Mouse (Mus musculus) MEL (cell line): Measurements from ENCODE around the gene Ncor1. TPM values are rescaled to one million over a fixed set of nuclear protein-coding genes. Genes with fewer than 3 reads are reported as not detected.

Source experiments
- DNase-seq: peaks from one replicate; pipeline ENCODE4 v3.0.0; 2011; ENCODE audit warnings: low read depth, low spot score
- H3K27ac ChIP-seq: 2 replicates; pipeline ENCODE4 v1.5.1; 2012; ENCODE audit warnings: low read depth, mild to moderate bottlenecking, control low read depth, low read length, moderate library complexity; ENCODE audit not compliant: control insufficient read depth
- H3K27me3 ChIP-seq, 2 experiments: fragments of 150-350 bp in 1 of 2; sonication (generic) in 1 of 2; 2 replicates each; pipeline ENCODE4 v1.6.1; 2012; ENCODE audit warnings: low read length in 2 of 2, mild to moderate bottlenecking in 2 of 2, improper control_type of control experiment in 1 of 2, moderate library complexity in 1 of 2; ENCODE audit not compliant: insufficient read depth in 2 of 2, control insufficient read depth in 1 of 2
- H3K36me3 ChIP-seq, 2 experiments: 2 replicates each; pipeline ENCODE4 v1.6.1; 2012 to 2014; ENCODE audit warnings: low read length in 2 of 2, improper control_type of control experiment in 1 of 2, inconsistent platforms in 1 of 2, mild to moderate bottlenecking in 1 of 2; ENCODE audit not compliant: insufficient read depth in 2 of 2, control insufficient read depth in 1 of 2
- H3K4me1 ChIP-seq, 2 experiments: fragments of 150-350 bp in 1 of 2; sonication (generic) in 1 of 2; 2 replicates each; pipeline ENCODE4 v1.6.1; 2012; ENCODE audit warnings: low read length in 2 of 2, improper control_type of control experiment in 1 of 2, mild to moderate bottlenecking in 1 of 2; ENCODE audit not compliant: insufficient read depth in 2 of 2, control insufficient read depth in 1 of 2
- H3K4me3 ChIP-seq, 2 experiments: fragments of 150-350 bp in 1 of 2; sonication (generic) in 1 of 2; 2 replicates each; pipeline ENCODE4 v1.5.1; 2012; ENCODE audit warnings: low read depth in 2 of 2, low read length in 2 of 2, mild to moderate bottlenecking in 2 of 2, moderate library complexity in 2 of 2, control low read depth in 1 of 2, improper control_type of control experiment in 1 of 2; ENCODE audit not compliant: control insufficient read depth in 1 of 2, insufficient read depth in 1 of 2
- H3K79me2 ChIP-seq: 2 replicates; pipeline ENCODE4 v1.6.1; 2012; ENCODE audit warnings: mild to moderate bottlenecking, low read length, moderate library complexity; ENCODE audit not compliant: control insufficient read depth, poor library complexity, insufficient read depth
- H3K9ac ChIP-seq: 2 replicates; pipeline ENCODE4 v1.6.1; 2012; ENCODE audit warnings: low read depth, mild to moderate bottlenecking, control low read depth, low read length, moderate library complexity; ENCODE audit not compliant: control insufficient read depth, poor library complexity, severe bottlenecking
- H3K9me3 ChIP-seq: fragments of 150-350 bp; sonication (generic); replicated peaks from 2 replicates; pipeline ENCODE4 v1.6.1; 2012; ENCODE audit warnings: mild to moderate bottlenecking, low read length, improper control_type of control experiment, moderate library complexity; ENCODE audit not compliant: insufficient read depth
- BHLHE40 ChIP-seq: IDR thresholded peaks from 2 replicates; pipeline ENCODE4 v1.6.1; 2012; ENCODE audit warnings: low read depth, mild to moderate bottlenecking, inconsistent platforms, low read length, improper control_type of control experiment, borderline replicate concordance
- CHD2 ChIP-seq: IDR thresholded peaks from 2 replicates; pipeline ENCODE4 v1.6.1; 2011; ENCODE audit warnings: low read length, improper control_type of control experiment
- E2F4 ChIP-seq: IDR thresholded peaks from 2 replicates; pipeline ENCODE4 v1.6.1; 2011; ENCODE audit warnings: low read depth, low read length, improper control_type of control experiment, borderline replicate concordance
- ELF1 ChIP-seq: IDR thresholded peaks from 2 replicates; pipeline ENCODE4 v1.6.1; 2014; ENCODE audit warnings: low read depth, mild to moderate bottlenecking, inconsistent platforms, low read length, improper control_type of control experiment, moderate library complexity
- ETS1 ChIP-seq: IDR thresholded peaks from 2 replicates; pipeline ENCODE4 v1.6.1; 2012; ENCODE audit warnings: low read depth, mild to moderate bottlenecking, inconsistent platforms, low read length, improper control_type of control experiment, moderate library complexity
- GATA1 ChIP-seq: IDR thresholded peaks from 2 replicates; pipeline ENCODE4 v1.6.1; 2011; ENCODE audit warnings: low read depth, low read length, improper control_type of control experiment
- KAT2A ChIP-seq: conservative IDR thresholded peaks from 2 replicates; pipeline ENCODE4 v1.6.1; 2012; ENCODE audit warnings: low read depth, low read length, improper control_type of control experiment, inconsistent platforms
- MAFK ChIP-seq: IDR thresholded peaks from 2 replicates; pipeline ENCODE4 v1.6.1; 2011; ENCODE audit warnings: low read depth, mild to moderate bottlenecking, low read length, improper control_type of control experiment, borderline replicate concordance
- MAX ChIP-seq: IDR thresholded peaks from 2 replicates; pipeline ENCODE4 v1.6.1; 2011; ENCODE audit warnings: low read length, improper control_type of control experiment
- MEF2A ChIP-seq: IDR thresholded peaks from 2 replicates; pipeline ENCODE4 v1.6.1; 2014; ENCODE audit warnings: low read depth, mild to moderate bottlenecking, inconsistent platforms, low read length, improper control_type of control experiment; ENCODE audit not compliant: poor library complexity, insufficient replicate concordance, severe bottlenecking; ENCODE audit errors: extremely low read depth
- MXI1 ChIP-seq: IDR thresholded peaks from 2 replicates; pipeline ENCODE4 v1.6.1; 2011; ENCODE audit warnings: mild to moderate bottlenecking, low read depth, low read length, improper control_type of control experiment
- MYB ChIP-seq: IDR thresholded peaks from 2 replicates; pipeline ENCODE4 v1.6.1; 2011; ENCODE audit warnings: mild to moderate bottlenecking, low read depth, low read length, improper control_type of control experiment
- NRF1 ChIP-seq: IDR thresholded peaks from 2 replicates; pipeline ENCODE4 v1.6.1; 2014; ENCODE audit warnings: low read depth, mild to moderate bottlenecking, inconsistent platforms, low read length, improper control_type of control experiment, moderate library complexity; ENCODE audit not compliant: poor library complexity, insufficient read depth, severe bottlenecking
- POLR2A ChIP-seq, 2 experiments: IDR thresholded peaks; 2 replicates each; pipeline ENCODE4 v1.6.1; 2011 to 2012; ENCODE audit warnings: low read length in 2 of 2, mild to moderate bottlenecking in 2 of 2, control low read depth in 1 of 2, improper control_type of control experiment in 1 of 2, low read depth in 1 of 2, moderate library complexity in 1 of 2; ENCODE audit not compliant: control insufficient read depth in 1 of 2, insufficient read depth in 1 of 2, poor library complexity in 1 of 2
- POLR2AphosphoS5 ChIP-seq: IDR thresholded peaks from 2 replicates; pipeline ENCODE4 v1.6.1; 2012; ENCODE audit warnings: low read depth, borderline replicate concordance, mild to moderate bottlenecking, inconsistent platforms, low read length, moderate library complexity, mixed read lengths
- RAD21 ChIP-seq: IDR thresholded peaks from 2 replicates; pipeline ENCODE4 v1.6.1; 2011; ENCODE audit warnings: mild to moderate bottlenecking, low read depth, low read length, improper control_type of control experiment
- RCOR1 ChIP-seq: IDR thresholded peaks from 2 replicates; pipeline ENCODE4 v1.6.1; 2012; ENCODE audit warnings: low read depth, mild to moderate bottlenecking, inconsistent platforms, low read length, improper control_type of control experiment
- SMC3 ChIP-seq: IDR thresholded peaks from 2 replicates; pipeline ENCODE4 v1.6.1; 2011; ENCODE audit warnings: low read depth, low read length, improper control_type of control experiment
- TBP ChIP-seq: IDR thresholded peaks from 2 replicates; pipeline ENCODE4 v1.8.0; 2011; ENCODE audit warnings: low read depth, low read length, improper control_type of control experiment
- USF1 ChIP-seq: IDR thresholded peaks from 2 replicates; pipeline ENCODE4 v1.6.1; 2014; ENCODE audit warnings: low read depth, mild to moderate bottlenecking, inconsistent platforms, low read length, improper control_type of control experiment, moderate library complexity
- USF2 ChIP-seq, 2 experiments: IDR thresholded peaks; 2 replicates each; pipeline ENCODE4 v1.6.1; 2011 to 2012; ENCODE audit warnings: improper control_type of control experiment in 2 of 2, low read length in 2 of 2, borderline replicate concordance in 1 of 2, inconsistent platforms in 1 of 2, low read depth in 1 of 2, mild to moderate bottlenecking in 1 of 2; ENCODE audit not compliant: insufficient read depth in 1 of 2
- ZKSCAN1 ChIP-seq: IDR thresholded peaks from 2 replicates; pipeline ENCODE4 v1.6.1; 2012; ENCODE audit warnings: low read depth, mild to moderate bottlenecking, inconsistent platforms, low read length, improper control_type of control experiment, moderate library complexity
- polyA plus RNA-seq, 2 experiments: library from polyadenylated mRNA; stranded (reverse) in 1 of 2; unstranded in 1 of 2; fragments of >175 nt in 1 of 2; fragments of >200 nt in 1 of 2; gene quantifications; 2 replicates each; pipeline versions ENCODE4 v1.2.1 to v1.2.4; 2012; ENCODE audit warnings: low replicate concordance in 2 of 2, low read depth in 1 of 2; ENCODE audit not compliant: insufficient read length in 2 of 2, insufficient read depth in 1 of 2, missing spikeins in 1 of 2
- total RNA-seq: library from RNA; depleted of rRNA; stranded (reverse); fragments of 300-350 nt; gene quantifications from 2 replicates; pipeline ENCODE4 v1.2.3, GENCODE M21; 2012

Gene Ncor1
- total and polyA plus RNA-seq, 3 experiments = 71.8 to 250 (median 188) TPM

DNA sequence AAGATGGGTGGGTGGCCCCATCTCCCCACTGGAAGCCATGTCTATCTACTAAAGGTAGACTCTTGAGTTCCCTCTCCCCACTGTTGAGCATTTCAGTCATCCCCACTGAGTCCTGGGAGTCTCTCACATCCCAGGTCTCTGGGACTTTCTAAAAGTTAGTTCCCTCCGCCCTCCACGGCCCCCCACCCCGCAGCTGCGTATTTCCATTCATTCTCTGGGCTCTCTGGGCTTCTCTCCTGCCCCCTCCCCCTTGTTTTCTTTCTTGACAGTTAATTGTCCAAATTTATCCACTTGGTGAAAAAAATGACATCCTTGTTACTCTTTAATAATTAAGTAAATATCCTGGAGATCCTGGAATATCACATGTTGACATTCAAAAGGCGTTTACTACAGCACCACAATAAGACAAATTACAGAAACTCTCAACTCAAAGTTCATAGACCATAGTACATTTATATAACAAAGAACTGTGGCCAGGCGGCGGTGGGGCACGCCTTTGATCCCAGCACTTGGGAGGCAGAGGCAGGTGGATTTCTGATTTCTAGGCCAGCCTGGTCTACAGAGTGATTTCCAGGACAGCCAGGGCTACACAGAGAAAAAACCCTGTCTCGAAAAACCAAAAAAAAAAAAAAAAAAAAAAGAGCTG lies 17.5 kb downstream of the Ncor1 start:
- no peak overlapping the region for H3K4me3 ChIP-seq
- H3K4me1 ChIP-seq = peaks cover 0 to 6% of the 10 kb centered on the region in 2 experiments; a peak in 2 of 4 replicates
- peaks cover 25% of the 10 kb centered on the region for H3K79me2 ChIP-seq
- TF ChIP-seq MEF2A = no peak
- TF ChIP-seq SMC3 = no peak
- no peak for TF ChIP-seq ZKSCAN1
- no peak for TF ChIP-seq NRF1
- no peak overlapping the region for H3K9ac ChIP-seq
- H3K27ac ChIP-seq = no peak overlapping the region
- no peaks in the 10 kb centered on the region for H3K27me3 ChIP-seq
- H3K9me3 ChIP-seq = no peaks in the 10 kb centered on the region
- H3K36me3 ChIP-seq = peaks cover 6 to 35% of the 10 kb centered on the region in 2 experiments; a peak in 3 of 4 replicates
- no peak for DNase-seq

DNA sequence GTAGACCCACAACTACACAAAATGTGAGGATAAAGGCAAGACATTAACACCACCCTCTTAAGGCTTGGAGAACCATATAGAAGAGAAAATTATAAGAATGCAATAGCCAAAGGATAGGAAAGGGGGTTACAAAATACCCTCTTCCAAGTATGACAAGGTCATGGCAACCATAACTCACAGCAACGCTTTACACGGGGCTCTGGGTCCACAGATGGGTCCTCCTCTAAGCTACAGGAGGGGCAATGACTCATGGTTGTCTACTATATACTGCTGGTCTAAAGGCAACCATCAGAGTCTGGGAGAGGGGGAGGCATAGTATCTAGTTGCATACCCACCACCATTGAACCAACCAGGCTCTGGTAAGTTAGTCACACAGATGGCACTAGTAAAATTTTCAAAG lies 26.1 kb downstream of the Ncor1 start:
- no peak overlapping the region for H3K9ac ChIP-seq
- no peaks in the 10 kb centered on the region; the same call in 1 of the 2 replicates for H3K79me2 ChIP-seq
- H3K4me1 ChIP-seq = no peaks in the 10 kb centered on the region
- TF ChIP-seq MYB (no peak), TBP (no peak), GATA1 (no peak), MAX (no peak), MXI1 (no peak), BHLHE40 (no peak), RCOR1 (no peak), USF2 (IDR thresholded peaks at IDR 0.05; ENCODE audit: borderline replicate concordance in 1 of 2, insufficient read depth in 1 of 2, low read depth in 1 of 2, low read length in 2 of 2) (no peak), POLR2A (IDR thresholded peaks at IDR 0.05; ENCODE audit: control insufficient read depth in 1 of 2, insufficient read depth in 1 of 2, low read depth in 1 of 2, low read length in 2 of 2, poor library complexity in 1 of 2) (no peak), ELF1 (no peak), ETS1 (no peak), POLR2AphosphoS5 (no peak), RAD21 (no peak), MAFK (no peak), NRF1 (no peak), USF1 (no peak), ZKSCAN1 (no peak), KAT2A (no peak), E2F4 (no peak), CHD2 (no peak)
- H3K9me3 ChIP-seq = no peaks in the 10 kb centered on the region
- no peak for DNase-seq
- H3K27me3 ChIP-seq = no peaks in the 10 kb centered on the region
- H3K27ac ChIP-seq = no peak overlapping the region
- H3K36me3 ChIP-seq = peaks cover 0 to 37% of the 10 kb centered on the region in 2 experiments; a peak in 3 of 4 replicates
- H3K4me3 ChIP-seq = no peak overlapping the region
